Mouse (Mus musculus): ENCODE measurements around the gene Npepl1. TPM values are rescaled to one million over a fixed set of nuclear protein-coding genes. Genes with fewer than 3 reads are reported as not detected.

Npepl1 gene
- polyA plus RNA-seq (2014; fragmentation: Illumina TruSeq; extraction: RNeasy Lipid Tissue Mini Kit (QIAGEN cat#74804); ENCODE audit: low replicate concordance), result 3.0 TPM

GRCm38 (mm10) chr2:174109991-174110782 lies at the start of gene Npepl1:
Gene Npepl1 (plus strand): TSS chr2:174110349.

GRCm38 (mm10) chr2:174075673-174076432 lies 34.3 kb upstream of the Npepl1 start, which contains the start of gene Stx16:
Gene Stx16 (plus strand): TSS chr2:174076308.

Other genes starting within 250 kb of the Npepl1 start
- gene Stx16, start 34.0 kb upstream of the Npepl1 start, polyA plus RNA-seq (2014; fragmentation: Illumina TruSeq; extraction: RNeasy Lipid Tissue Mini Kit (QIAGEN cat#74804); ENCODE audit: low replicate concordance), result 68.5 TPM
- gene Gnas, start 174.0 kb downstream of the Npepl1 start, polyA plus RNA-seq (2014; fragmentation: Illumina TruSeq; extraction: RNeasy Lipid Tissue Mini Kit (QIAGEN cat#74804); ENCODE audit: low replicate concordance), result 371 TPM
- not detected for gene Gm20721, start 236.4 kb downstream of the Npepl1 start, polyA plus RNA-seq (2014; fragmentation: Illumina TruSeq; extraction: RNeasy Lipid Tissue Mini Kit (QIAGEN cat#74804); ENCODE audit: low replicate concordance)